Mouse (Mus musculus) monocyte, adult 5-6 weeks (primary cell): Measurements from ENCODE around the gene Ecel1. TPM values are rescaled to one million over a fixed set of nuclear protein-coding genes. Genes with fewer than 3 reads are reported as not detected.

Experiments
- ATAC-seq: fragments of 153-309, 156-312 bp; replicated peaks from 2 replicates; pipeline ENCODE4 v1.8.0; 2017; ENCODE audit warnings: mild to moderate bottlenecking; ENCODE audit not compliant: low TSS enrichment, insufficient number of reproducible peaks, severe bottlenecking, poor library complexity, low FRiP score
- total RNA-seq: library from RNA; stranded (forward); fragments of 200-1000, 200-491, 200-594 nt; gene quantifications from 3 replicates; pipeline ENCODE4 v1.2.3, GENCODE M21; 2017

The Ecel1 gene
- not detected in 3 replicates for total RNA-seq

DNA sequence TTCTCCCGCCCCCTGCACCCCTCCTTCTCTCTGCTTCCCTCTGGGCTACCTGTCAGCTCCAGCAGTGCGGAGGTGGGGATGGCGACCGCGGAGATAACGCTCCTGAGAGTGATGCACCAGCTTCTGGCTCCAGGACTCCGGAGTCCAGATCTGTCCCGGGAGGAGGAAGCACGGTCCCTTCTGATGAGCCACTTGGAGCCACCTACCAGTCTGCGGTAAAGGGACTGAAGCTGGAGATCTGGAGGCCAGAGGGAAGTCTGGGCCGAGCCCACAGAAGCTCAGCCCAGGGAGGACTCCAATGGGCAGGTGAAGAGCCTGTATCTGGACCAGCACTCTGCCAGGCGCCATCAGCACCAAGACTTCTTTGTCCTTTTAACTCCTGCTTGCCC is at the start of gene Ecel1:
Gene Ecel1, minus strand, starts transcription at position 323 of the 389 bp plus-strand sequence.
- no peak for ATAC-seq

DNA sequence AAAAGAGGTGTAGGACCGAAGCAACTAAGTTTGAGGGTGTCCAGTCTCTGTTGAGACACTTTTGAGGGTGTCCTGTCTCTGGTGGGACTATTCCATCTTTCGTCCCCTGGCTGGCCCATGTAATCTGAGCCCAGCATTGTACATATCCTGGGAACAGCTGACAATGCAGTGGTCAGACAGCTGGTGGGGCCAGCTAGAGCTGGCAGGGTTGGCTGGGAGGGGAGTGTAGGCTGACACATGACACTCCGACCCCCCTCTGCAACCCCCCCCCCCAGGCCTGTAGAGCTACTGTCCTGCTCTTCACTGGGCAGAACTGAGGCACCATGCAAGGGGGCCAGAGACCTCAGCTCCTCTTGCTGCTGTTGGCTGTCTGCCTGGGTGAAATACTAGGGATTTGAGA is 49.2 kb upstream of the Ecel1 start:
- ATAC-seq: no peak

DNA sequence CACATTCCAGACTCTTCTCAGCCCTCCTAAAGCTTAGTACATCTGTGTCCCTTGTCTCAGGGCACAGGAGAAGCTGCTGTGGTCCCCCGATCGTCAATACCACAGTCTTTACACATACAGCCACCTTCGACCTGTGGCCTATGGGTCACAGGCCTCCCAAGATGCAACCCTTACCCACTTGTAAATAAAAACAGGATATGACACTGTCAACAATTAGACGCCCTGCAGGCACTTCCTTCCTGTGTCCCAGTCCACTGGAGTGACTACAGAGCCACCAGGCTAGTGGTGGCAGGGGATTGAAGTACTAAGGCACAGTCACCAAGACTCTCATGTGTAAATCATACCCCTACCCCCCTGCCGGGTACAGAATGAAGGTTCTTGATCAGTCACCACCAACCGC is 48.7 kb upstream of the Ecel1 start:
- ATAC-seq: no peak

DNA sequence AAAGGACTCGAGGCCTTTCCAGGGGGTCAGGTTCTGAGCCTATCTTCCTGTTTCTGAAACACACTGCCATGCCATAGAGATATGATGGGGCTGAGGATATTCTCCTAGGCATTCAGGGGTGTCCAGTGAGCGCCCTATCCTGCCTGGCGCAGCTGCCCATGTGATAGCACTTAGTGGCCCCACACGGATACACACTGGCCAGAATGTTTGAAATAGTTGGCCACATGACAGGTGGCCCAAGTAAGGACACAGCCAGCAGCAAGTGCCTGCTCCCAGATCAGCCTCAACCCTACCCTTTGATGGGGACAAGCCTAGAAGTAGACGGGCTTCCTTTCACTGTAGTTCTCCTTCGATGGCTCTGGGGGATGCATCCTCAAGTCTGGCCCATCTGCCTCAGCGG is 48.1 kb upstream of the Ecel1 start, which contains the start of gene Chrng:
Gene Chrng, plus strand, starts transcription at position 193 of the 400 bp plus-strand sequence.
- no peak for ATAC-seq

DNA sequence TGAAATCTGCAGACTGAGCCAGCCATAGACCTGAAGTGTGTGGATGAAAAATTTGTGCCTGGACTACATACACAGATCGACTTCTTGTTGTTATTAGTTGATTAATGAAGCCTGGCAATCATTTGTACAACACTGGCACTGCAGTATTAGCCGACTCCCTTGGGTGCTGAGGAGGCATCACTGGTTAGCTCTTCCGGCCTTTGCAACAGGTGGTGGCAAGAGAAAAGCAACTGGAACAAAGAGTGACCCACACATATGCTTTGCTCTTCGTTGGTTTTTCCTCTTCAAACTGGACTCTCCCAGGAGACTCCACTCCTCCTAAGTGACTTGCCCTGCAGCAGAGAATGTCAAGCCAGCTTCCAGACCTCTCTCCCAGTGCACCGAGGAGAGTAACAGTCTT is 47.5 kb upstream of the Ecel1 start:
- ATAC-seq: no peak

DNA sequence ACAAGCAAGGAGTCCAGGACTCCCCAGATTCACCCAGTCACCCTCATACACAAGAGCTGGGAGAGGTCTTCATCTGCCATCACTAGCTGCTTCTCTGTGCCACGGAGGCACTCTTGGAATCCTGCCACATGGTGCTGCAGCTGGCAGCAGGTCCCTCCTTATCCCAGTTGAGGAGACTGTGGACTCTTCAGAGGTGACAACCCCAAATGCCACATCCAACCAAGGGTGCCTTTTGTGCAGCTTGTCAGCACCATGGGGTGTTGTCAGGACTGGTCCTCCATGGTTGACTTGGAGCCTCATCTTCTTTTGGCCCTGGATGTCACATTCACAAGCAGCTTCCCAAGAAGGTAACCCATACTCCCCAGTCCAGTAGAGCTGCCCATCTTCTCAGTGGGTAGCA is 45.5 kb upstream of the Ecel1 start:
- no peak for ATAC-seq

DNA sequence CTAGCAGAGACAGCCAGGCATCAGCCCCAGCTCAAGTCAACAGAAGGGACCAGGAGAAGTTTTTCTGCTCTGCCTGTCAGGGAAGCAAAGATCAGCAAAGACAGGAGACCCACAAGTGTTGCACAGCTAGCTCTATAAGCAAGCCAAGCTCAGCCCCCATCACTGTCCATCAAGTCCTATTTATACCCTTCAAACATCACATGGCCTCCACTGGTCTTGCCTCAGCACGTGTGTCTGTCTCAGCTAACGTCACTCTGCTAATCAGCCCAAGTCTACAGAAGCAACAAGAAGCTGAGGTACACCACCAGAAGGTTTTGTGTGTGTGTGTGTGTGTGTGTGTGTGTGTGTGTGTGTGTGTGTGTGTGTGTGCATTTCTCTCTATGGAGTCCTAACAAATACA is 44.5 kb upstream of the Ecel1 start:
- no peak for ATAC-seq

DNA sequence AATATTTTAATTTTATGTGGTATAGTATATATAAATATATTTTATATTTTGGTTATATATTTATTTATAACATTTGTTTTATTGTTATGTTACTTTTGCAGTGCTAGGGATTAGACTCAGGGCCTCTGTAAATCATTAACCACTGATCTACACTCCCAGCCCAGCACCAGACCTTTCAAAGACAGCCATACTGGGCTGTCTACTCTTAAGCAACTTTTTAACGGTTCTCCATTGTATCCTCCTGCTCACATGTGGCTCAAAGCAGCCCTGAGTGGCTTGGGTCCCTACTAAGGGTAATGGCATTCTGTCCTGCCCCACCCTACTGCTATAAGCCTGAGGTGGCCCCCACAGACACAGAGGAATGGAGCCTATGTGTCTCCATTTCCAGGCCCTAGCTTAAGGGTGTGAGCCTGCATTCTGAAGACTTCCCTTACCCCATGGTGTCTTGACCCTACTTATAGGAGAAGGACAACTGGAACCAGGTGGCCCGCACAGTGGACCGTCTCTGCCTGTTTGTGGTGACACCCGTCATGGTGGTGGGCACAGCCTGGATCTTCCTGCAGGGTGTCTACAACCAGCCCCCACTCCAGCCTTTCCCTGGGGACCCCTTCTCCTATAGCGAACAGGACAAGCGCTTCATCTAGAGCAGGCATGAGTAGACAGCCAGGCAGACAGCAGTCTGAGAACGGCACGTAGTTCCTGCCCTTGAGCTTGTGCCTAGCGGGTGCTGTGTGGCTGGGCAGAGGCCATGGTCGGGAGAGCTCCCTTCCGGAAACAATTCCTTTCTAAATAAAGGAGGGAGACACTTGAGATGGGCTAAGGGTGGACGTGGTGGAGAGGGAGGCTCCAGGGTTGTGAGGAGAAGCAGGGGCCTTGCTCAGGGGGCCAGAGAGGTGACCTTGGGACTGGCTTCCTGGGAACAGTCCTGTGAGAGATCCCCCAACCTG is 42.1 kb upstream of the Ecel1 start:
- ATAC-seq: no peak

DNA sequence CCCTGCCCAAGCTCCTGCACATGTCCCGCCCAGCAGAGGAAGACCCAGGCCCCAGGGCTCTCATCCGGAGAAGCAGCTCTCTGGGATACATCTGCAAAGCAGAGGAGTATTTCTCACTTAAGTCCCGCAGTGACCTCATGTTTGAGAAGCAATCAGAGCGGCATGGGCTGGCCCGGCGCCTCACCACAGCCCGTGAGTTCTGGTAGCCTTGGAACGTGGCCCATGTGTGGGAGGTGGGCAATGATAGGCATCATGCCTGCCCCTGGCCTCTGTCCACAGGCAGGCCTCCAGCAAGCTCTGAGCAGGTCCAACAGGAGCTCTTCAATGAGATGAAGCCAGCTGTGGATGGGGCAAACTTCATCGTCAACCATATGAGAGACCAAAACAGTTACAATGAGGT is 41.0 kb upstream of the Ecel1 start:
- ATAC-seq: no peak

DNA sequence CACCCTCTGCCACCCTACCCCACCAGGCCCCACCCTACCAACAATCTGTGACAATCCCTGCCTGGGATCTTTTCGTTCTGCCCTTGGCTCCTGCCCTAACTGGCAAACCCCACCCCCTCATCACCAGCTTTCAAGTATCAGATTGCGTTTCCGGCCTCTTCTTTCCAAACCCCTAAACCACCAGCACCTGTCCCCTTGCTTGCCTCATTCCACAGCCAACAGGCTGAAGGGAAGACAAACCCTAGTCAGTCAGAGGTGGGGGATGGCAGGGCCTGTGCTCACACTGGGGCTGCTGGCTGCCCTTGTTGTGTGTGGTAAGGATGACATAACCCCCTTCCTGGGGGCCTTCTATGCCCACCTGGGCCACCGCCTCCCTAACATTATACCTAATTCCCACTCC is 34.1 kb upstream of the Ecel1 start, which contains the start of gene Chrnd:
Gene Chrnd, plus strand, starts transcription at position 179 of the 400 bp plus-strand sequence.
- ATAC-seq: no peak

DNA sequence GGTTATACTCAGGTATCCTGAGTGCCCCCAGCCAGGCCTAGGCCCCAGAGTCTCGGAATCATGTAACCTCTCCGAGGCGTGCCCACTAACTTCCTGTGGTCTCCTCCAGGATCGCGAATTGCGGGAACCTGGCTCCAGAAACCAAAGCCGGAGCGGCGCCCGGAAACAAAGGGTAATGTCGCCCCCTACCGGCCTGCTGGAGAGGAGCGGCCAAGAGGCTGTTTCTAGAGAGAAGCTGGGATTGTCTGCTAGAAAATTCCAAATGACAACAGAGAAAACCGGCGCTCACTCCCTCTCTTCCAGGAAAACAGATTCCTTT is 30.7 kb upstream of the Ecel1 start:
- no peak for ATAC-seq

DNA sequence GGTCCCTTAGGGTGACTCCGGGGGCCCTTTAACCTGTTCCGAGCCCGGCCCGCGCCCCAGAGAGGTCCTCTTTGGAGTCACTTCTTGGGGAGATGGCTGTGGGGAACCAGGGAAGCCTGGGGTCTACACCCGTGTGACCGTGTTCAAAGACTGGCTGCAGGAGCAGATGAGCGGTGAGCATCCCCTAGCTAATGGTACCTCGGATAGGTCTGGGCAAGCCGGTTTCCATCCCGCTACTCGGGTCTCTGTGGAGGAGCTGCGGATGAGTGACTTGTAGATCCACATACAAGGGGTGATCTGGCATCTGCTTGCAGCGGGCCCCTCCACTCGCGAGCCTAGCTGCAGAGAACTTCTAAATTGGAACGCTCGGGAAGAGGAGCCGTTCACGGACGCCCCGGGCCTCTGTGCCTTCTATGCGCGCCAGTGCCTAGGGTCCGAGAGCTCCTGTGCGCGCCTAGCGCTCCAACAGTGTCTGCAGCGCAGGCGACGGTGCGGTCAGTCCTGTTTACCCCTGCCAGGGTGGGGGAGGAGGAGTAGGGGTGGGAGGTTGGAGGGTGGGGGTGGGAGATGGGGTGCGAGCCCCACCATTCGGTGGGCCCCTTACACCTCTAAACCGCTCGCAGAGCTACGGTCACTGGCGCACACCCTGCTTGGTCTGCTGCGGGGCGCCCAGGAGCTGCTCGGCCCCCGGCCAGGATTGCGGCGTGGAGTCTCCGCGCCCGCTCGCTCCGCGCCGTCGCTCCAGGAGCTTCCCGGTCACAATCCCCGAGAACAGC is 30.1 kb upstream of the Ecel1 start:
- ATAC-seq: no peak

DNA sequence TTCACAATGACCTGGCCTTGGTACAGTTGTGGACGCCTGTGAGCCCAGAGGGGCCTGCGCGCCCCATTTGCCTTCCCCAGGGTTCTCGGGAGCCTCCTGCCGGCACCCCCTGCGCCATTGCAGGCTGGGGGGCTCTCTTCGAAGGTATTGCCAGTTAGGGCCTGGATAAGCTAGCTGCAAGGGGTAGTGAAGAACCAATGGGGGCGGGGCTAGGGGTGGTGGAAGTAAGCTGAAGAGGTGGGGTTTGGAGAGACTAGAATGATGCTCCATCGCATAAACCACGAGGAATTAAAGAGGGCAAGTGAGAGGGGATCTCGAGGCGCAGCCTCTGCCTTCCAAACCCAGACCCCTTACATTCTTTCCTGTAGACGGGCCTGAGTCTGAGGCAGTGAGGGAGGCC is 29.2 kb upstream of the Ecel1 start:
- ATAC-seq: no peak

DNA sequence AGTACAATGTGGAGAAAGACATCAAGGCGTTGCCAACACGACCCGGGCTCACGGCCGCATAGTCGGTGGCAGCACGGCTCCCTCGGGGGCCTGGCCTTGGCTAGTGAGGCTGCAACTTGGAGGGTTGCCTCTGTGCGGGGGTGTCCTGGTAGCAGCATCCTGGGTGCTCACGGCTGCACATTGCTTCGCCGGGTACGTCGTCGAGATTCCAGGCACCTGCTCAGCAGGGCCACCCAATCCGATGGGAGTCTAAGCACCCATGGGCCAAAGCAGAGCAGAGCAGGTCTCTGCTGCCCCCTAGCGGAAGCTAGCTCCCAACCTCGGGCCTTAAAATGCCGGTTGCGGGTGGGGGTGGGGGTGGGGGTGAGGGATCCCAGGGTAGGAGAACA is 28.4 kb upstream of the Ecel1 start:
- ATAC-seq: no peak; the same call in 1 of the 2 replicates

DNA sequence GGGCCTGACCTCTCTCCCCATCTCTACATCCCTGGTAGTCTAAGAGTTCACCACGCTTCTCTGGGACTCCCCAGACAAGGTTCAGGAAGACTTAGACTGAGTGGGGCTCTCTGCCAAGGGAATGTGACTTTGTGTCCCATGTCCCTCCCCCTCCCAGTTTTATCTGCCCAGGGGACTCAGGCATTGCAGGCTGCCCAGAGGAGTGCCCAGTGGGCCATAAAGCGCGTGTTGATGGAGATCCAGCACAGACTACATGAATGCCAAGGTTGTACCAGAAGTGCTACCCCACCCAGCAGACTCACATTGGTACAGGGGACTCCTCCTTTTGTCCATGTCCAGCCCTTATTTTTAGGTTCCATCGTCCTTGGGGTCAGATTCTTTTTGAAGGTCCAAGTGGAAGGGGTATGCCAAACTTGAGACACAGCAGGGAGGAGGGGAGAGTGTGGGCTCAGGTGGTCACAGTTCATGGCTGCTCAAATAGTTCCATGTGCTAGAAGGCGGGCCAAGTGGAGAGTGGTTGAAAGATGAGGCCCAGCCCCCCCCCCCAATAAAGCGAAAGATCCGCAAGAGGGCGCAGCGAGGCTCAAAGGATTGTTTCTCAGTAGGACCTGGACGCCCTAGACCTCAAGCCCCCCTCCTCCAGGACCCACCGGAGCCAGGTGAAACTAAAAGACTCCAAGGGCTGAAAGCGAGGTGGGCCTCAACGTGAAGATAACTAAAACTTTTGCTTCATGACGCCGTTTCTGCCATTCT is 27.9 kb upstream of the Ecel1 start:
- no peak for ATAC-seq

DNA sequence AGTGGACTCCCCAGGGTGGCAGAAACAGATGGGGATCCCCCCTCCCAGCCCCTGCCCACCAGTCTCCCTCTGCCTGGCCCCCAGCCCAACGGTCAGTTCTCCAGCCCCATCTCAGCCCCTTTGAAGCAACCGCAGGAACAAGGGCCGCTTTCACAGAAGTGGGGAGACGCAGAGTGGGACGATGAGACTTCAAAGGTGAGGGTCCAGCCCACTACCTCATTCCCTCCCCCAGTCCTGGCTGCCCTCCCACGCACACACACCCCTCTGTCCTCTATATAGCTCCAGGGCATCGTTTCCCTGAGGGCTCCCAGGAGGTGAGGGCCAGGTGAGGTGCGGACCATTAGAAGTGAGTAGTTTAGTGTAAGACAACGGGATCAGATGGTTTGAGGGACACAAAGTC is 26.7 kb upstream of the Ecel1 start, which contains the start of gene Prss56:
Gene Prss56, plus strand, starts transcription at position 301 of the 400 bp plus-strand sequence.
- no peak for ATAC-seq

DNA sequence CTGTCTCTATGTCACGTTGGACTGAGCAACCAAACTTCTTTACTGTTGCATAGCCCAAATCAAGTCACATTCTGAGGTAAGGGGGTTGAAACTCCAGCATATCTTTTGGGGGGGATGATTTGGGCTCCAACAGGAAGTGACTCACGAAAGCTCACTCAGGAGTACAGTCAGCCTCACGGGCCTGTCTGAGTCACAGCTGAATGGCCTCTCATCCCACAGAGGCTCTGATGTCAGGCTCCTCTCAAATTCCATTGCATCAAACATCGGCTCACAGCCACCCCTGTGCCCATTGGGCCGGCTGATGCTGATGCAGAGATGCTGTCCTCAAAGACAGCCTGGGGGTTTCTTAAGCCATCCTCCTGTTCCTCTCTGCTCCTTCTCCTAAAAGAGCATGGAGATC is 24.6 kb upstream of the Ecel1 start:
- no peak for ATAC-seq

DNA sequence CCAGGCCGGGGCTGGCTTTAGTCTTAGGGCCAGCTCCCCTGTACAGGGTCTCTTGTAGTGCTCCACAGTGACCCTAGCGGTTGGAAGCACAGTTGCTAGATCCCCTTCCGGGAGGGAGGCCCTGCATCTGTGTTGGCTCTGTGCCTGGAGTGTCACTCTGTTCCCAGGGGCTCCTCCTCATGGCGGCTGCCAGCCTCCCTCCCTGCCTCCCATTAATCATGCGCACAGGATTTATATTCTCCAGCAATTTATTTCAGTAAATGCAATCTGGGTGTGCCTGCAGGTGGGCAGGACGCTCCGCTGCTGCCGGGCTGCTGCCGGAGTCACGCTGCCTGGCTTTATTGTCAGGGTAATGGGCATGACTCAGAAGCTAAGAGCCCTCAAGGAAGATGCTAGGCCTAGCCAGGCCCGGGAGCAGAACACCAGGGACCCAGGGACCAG is 19.6 kb upstream of the Ecel1 start:
- no peak for ATAC-seq
